Mouse (Mus musculus) intestine, postnatal 0 days (tissue): Measurements from ENCODE around the gene Notch2. TPM values are rescaled to one million over a fixed set of nuclear protein-coding genes. Genes with fewer than 3 reads are reported as not detected.
A peak's percentile ranks its signal among the peaks of the same experiment; 100 is the strongest.

Source experiments
- ATAC-seq: fragments of 200-750 bp; cut with Nextera tagmentation; 2 replicates; pipeline ENCODE4 v1.8.0; 2017; ENCODE audit warnings: mild to moderate bottlenecking, moderate TSS enrichment, moderate library complexity
- H3K27ac ChIP-seq: fragments of 300-500 bp; sonication (generic); 2 replicates; pipeline ENCODE4 v1.5.1; 2014; ENCODE audit warnings: mild to moderate bottlenecking, low read depth, low read length, moderate library complexity
- H3K27me3 ChIP-seq: fragments of 300-500 bp; sonication (generic); replicated peaks from 2 replicates; pipeline ENCODE4 v1.6.1; 2014; ENCODE audit warnings: low read length, mixed read lengths; ENCODE audit not compliant: control insufficient read depth, insufficient read depth
- H3K36me3 ChIP-seq: fragments of 300-500 bp; sonication (generic); 2 replicates; pipeline ENCODE4 v1.6.1; 2014; ENCODE audit warnings: mild to moderate bottlenecking, moderate library complexity; ENCODE audit not compliant: control insufficient read depth, insufficient read depth
- H3K4me1 ChIP-seq: fragments of 300-500 bp; sonication (generic); replicated peaks from 2 replicates; pipeline ENCODE4 v1.6.1; 2014; ENCODE audit warnings: antibody characterized with exemption, low read length, mixed read lengths; ENCODE audit not compliant: control insufficient read depth, insufficient read depth
- H3K4me2 ChIP-seq: fragments of 300-500 bp; sonication (generic); replicated peaks from 2 replicates; pipeline ENCODE4 v1.6.1; 2014; ENCODE audit warnings: low read depth, mild to moderate bottlenecking, moderate library complexity
- H3K4me3 ChIP-seq: fragments of 300-500 bp; sonication (generic); 2 replicates; pipeline ENCODE4 v1.5.1; 2014; ENCODE audit warnings: low read depth, low read length
- H3K9ac ChIP-seq: fragments of 300-500 bp; sonication (generic); 2 replicates; pipeline ENCODE4 v1.6.1; 2014; ENCODE audit warnings: mild to moderate bottlenecking, low read depth, low read length
- H3K9me3 ChIP-seq: fragments of 300-500 bp; sonication (generic); 2 replicates; pipeline ENCODE4 v1.6.1; 2016; ENCODE audit warnings: mixed run types; ENCODE audit not compliant: control insufficient read depth
- CTCF ChIP-seq: sonication (generic); IDR thresholded peaks from 2 replicates; pipeline ENCODE4 v1.5.1; 2016; ENCODE audit warnings: low read depth, mild to moderate bottlenecking, control low read depth, antibody characterized with exemption, moderate library complexity
- WGBS: fragments of 180-500 bp; shearing (Covaris S2); extraction: QIAGEN DNeasy Blood & Tissue Kit; methylation state at CpG from one replicate; pipeline ENCODE4 v1.1.7; 2014; 5-methylcytosine and 5-hydroxymethylcytosine counted together
- polyA plus RNA-seq: library from polyadenylated mRNA; unstranded; fragments of >200 nt; fragmentation: Nextera tagmentation; extraction: Ambion mirVana; gene quantifications from 2 replicates; pipeline ENCODE4 v1.2.1, GENCODE M21; 2015

The Notch2 gene
- polyA plus RNA-seq, 1 experiment from 2014 or later, result 4.9 TPM

DNA sequence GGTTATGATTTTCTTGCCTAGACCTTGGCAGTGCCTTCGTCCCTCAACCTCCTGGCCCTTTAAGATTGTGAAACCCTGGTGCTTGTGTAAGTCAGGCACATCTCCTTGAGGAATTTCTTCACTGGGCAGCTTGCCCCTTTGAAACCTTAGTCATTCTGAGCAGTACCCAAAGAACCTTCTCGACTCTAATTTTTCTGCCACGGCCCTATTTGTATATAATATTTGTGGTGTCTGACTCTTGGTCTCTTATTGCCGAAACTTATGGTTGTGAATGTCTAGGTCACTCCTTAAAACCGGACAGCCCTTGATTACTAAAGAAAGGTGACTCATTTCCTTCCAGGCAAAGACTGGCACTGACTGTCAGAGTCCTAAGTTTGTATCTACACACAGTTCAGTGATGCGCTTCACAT is 43.6 kb downstream of the Notch2 start:
- Histone ChIP-seq H3K27ac (no peak overlapping the region), H3K9me3 (no peaks in the 10 kb centered on the region), H3K27me3 (no peaks in the 10 kb centered on the region), H3K9ac (no peak overlapping the region), H3K4me3 (no peak overlapping the region), H3K4me2 (no peak overlapping the region), H3K36me3 (no peaks in the 10 kb centered on the region), H3K4me1 (no peaks in the 10 kb centered on the region; the same call in 1 of the 2 replicates)
- ATAC-seq, result no peak
- 77% methylated on average over 6 of the region's 6 CpGs for WGBS
- no peak for TF ChIP-seq CTCF

DNA sequence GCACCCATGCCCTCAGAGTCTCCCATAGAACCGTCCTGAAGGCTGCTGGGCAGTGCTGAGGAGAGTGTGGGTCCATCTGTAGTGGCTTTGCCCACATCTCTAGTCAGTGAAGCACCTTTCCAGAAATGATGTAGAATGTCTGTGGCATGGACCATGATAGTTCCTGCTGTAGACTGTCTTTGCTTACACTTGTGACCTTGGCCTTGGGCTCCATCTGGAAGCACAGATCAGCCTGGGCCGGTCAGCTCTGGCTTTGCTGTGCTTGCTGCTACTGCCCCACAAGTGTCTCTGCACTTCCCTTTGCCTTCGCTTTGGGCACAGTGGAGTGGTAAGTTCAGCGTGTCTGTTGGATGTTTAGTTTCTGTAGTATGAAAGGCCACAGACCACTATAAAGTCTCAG is 45.7 kb downstream of the Notch2 start:
- no peak for TF ChIP-seq CTCF
- no peak for ATAC-seq
- Histone ChIP-seq H3K9me3 (no peaks in the 10 kb centered on the region), H3K36me3 (no peaks in the 10 kb centered on the region), H3K9ac (no peak overlapping the region), H3K27ac (no peak overlapping the region), H3K4me2 (no peak overlapping the region), H3K27me3 (no peaks in the 10 kb centered on the region), H3K4me1 (no peaks in the 10 kb centered on the region; the same call in 1 of the 2 replicates), H3K4me3 (no peak overlapping the region)
- WGBS, result 82% methylated on average over 4 of the region's 4 CpGs

GRCm38 (mm10) chr3:98060981-98061660 is 47.8 kb downstream of the Notch2 start:
- no peak overlapping the region for H3K9ac ChIP-seq
- no peaks in the 10 kb centered on the region for H3K36me3 ChIP-seq
- H3K27ac ChIP-seq, result no peak overlapping the region
- WGBS, result 22% methylated on average over 7 of the region's 7 CpGs
- H3K4me2 ChIP-seq, result no peak overlapping the region
- no peaks in the 10 kb centered on the region for H3K9me3 ChIP-seq
- H3K4me3 ChIP-seq, result no peak overlapping the region
- no peaks in the 10 kb centered on the region for H3K4me1 ChIP-seq
- no peaks in the 10 kb centered on the region for H3K27me3 ChIP-seq
- no peak for TF ChIP-seq CTCF
- peak; percentile 45; the same call in 1 of the 2 replicates for ATAC-seq

DNA sequence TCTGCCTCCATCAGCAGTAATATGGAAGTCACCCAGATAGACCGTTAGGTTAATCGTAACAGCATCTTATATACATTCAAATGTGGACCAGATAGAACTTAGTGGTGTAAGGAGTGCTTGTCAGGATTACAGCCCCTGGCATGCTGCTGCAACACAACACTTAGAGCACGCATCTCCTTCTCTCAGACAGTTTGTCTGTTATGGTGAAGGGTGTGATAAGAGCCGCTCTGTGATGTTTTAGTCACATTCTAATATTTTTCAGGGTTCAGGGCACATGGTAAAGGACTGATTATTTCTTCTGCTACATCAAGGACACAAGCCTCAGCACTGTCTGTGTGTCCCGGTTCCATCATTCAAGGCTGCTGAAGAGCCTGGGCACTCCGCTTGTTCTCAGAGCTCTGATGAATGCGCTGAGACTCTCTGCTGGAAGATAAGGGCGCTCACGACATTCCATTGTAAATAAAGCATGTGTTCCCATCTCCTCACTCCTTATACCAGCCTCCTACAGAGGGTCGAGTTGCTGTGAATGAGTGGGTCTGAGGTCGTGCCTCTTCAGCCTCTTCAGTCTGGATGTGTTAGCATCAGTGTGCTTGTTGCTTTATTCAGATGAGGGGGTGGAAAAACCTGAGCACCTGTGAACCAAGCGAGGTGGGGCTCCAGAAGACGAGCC is 48.5 kb downstream of the Notch2 start:
- Histone ChIP-seq H3K9me3 (no peaks in the 10 kb centered on the region), H3K4me1 (no peaks in the 10 kb centered on the region; the same call in 1 of the 2 replicates), H3K36me3 (no peaks in the 10 kb centered on the region), H3K4me2 (no peak overlapping the region), H3K4me3 (no peak overlapping the region), H3K27me3 (no peaks in the 10 kb centered on the region), H3K27ac (no peak overlapping the region), H3K9ac (no peak overlapping the region)
- 54% methylated on average over 13 of the region's 13 CpGs for WGBS
- no peak for ATAC-seq
- no peak for TF ChIP-seq CTCF

- TF ChIP-seq CTCF, result no peak
- ATAC-seq, result no peak
- H3K27me3 ChIP-seq, result no peaks in the 10 kb centered on the region
- no peaks in the 10 kb centered on the region; the same call in 1 of the 2 replicates for H3K4me1 ChIP-seq
- no peak overlapping the region for H3K4me2 ChIP-seq
- H3K9ac ChIP-seq, result no peak overlapping the region
- H3K4me3 ChIP-seq, result no peak overlapping the region
- no peak overlapping the region for H3K27ac ChIP-seq
- no peaks in the 10 kb centered on the region for H3K9me3 ChIP-seq
- no peaks in the 10 kb centered on the region for H3K36me3 ChIP-seq
- WGBS, result 75% methylated on average over 1 of the region's 1 CpGs
Observed at GRCm38 (mm10) chr3:98062591-98063185, 49.4 kb downstream of the Notch2 start.

- no peak for TF ChIP-seq CTCF
- no peak for ATAC-seq
- H3K27ac ChIP-seq, result no peak overlapping the region
- no peak overlapping the region for H3K4me3 ChIP-seq
- 46% methylated on average over 8 of the region's 8 CpGs for WGBS
- no peaks in the 10 kb centered on the region for H3K9me3 ChIP-seq
- no peaks in the 10 kb centered on the region for H3K36me3 ChIP-seq
- no peak overlapping the region for H3K9ac ChIP-seq
- no peaks in the 10 kb centered on the region; the same call in 1 of the 2 replicates for H3K4me1 ChIP-seq
- no peaks in the 10 kb centered on the region for H3K27me3 ChIP-seq
- no peak overlapping the region for H3K4me2 ChIP-seq
Observed at GRCm38 (mm10) chr3:98063186-98063771, 50.0 kb downstream of the Notch2 start.
